Mouse (Mus musculus) forebrain, embryonic 12.5 days (tissue): ENCODE results near the gene Apol8. TPM values are rescaled to one million over a fixed set of nuclear protein-coding genes. Genes with fewer than 3 reads are reported as not detected.

Experiments
- ATAC-seq: fragments of 200-750 bp; cut with Nextera tagmentation; 2 replicates; pipeline ENCODE4 v1.8.0; 2017; ENCODE audit warnings: moderate TSS enrichment; ENCODE audit not compliant: low FRiP score
- H3K27ac ChIP-seq: fragments of 300-500 bp; sonication (generic); 2 replicates; pipeline ENCODE4 v1.5.1; 2016; ENCODE audit warnings: mild to moderate bottlenecking
- H3K27me3 ChIP-seq: fragments of 300-500 bp; sonication (generic); 2 replicates; pipeline ENCODE4 v1.6.1; 2016; ENCODE audit warnings: mild to moderate bottlenecking
- H3K36me3 ChIP-seq: fragments of 300-500 bp; sonication (generic); replicated peaks from 2 replicates; pipeline ENCODE4 v1.6.1; 2016; ENCODE audit warnings: mild to moderate bottlenecking
- H3K4me1 ChIP-seq: fragments of 300-500 bp; sonication (generic); 2 replicates; pipeline ENCODE4 v1.6.1; 2016
- H3K4me2 ChIP-seq: fragments of 300-500 bp; sonication (generic); 2 replicates; pipeline ENCODE4 v1.6.1; 2016; ENCODE audit warnings: mild to moderate bottlenecking, moderate library complexity
- H3K4me3 ChIP-seq: fragments of 300-500 bp; sonication (generic); replicated peaks from 2 replicates; pipeline ENCODE4 v1.5.1; 2016; ENCODE audit warnings: mild to moderate bottlenecking
- H3K9ac ChIP-seq: fragments of 300-500 bp; sonication (generic); 2 replicates; pipeline ENCODE4 v1.6.1; 2016; ENCODE audit warnings: mild to moderate bottlenecking
- H3K9me3 ChIP-seq: fragments of 300-500 bp; sonication (generic); 2 replicates; pipeline ENCODE4 v1.6.1; 2016
- WGBS: fragments of 180-500 bp; shearing (Covaris S2); methylation state at CpG from one replicate; pipeline ENCODE4 v1.1.7; 2016; 5-methylcytosine and 5-hydroxymethylcytosine counted together
- polyA plus RNA-seq: library from polyadenylated mRNA; unstranded; fragments of >200 nt; fragmentation: Nextera tagmentation; extraction: Ambion mirVana; gene quantifications from 2 replicates; pipeline ENCODE4 v1.2.1, GENCODE M21; 2016

Apol8 gene
- polyA plus RNA-seq, 1 experiment from 2014 or later: 0.46 TPM

- H3K36me3 ChIP-seq: peaks cover 59% of the 10 kb centered on the region
Measured at GRCm38 (mm10) chr15:77761561-77762380, 5.0 kb upstream of the Apol8 start.

GRCm38 (mm10) chr15:77761083-77761482 is 4.3 kb upstream of the Apol8 start:
- Histone ChIP-seq H3K9me3 (no peaks in the 10 kb centered on the region), H3K4me2 (no peak overlapping the region), H3K27ac (no peak overlapping the region), H3K4me3 (no peak overlapping the region), H3K4me1 (0 out of 2 replicates have a peak, but pooled peaks cover 3% of the 10 kb centered on the region), H3K27me3 (no peaks in the 10 kb centered on the region), H3K9ac (no peak overlapping the region), H3K36me3 (peaks cover 52% of the 10 kb centered on the region)
- no peak for ATAC-seq
- 96% methylated on average over 7 of the region's 7 CpGs for WGBS

More at GRCm38 (mm10) chr15:77761561-77762380, 5.0 kb upstream of the Apol8 start:
- WGBS: 79% methylated on average over 22 of the region's 22 CpGs
- Histone ChIP-seq H3K4me1 (0 out of 2 replicates have a peak, but pooled peaks cover 3% of the 10 kb centered on the region), H3K4me3 (no peak overlapping the region), H3K4me2 (no peak overlapping the region), H3K9ac (no peak overlapping the region), H3K27me3 (no peaks in the 10 kb centered on the region), H3K27ac (no peak overlapping the region), H3K9me3 (no peaks in the 10 kb centered on the region)
- ATAC-seq: no peak

GRCm38 (mm10) chr15:77760037-77760436 is 3.2 kb upstream of the Apol8 start:
- H3K4me3 ChIP-seq: no peak overlapping the region
- peaks cover 9% of the 10 kb centered on the region; the same call in 1 of the 2 replicates for H3K27me3 ChIP-seq
- no peak overlapping the region for H3K4me2 ChIP-seq
- no peak overlapping the region for H3K9ac ChIP-seq
- H3K27ac ChIP-seq: no peak overlapping the region
- no peak for ATAC-seq
- 0 out of 2 replicates have a peak, but pooled peaks cover 3% of the 10 kb centered on the region for H3K4me1 ChIP-seq
- 93% methylated on average over 15 of the region's 16 CpGs for WGBS
- no peaks in the 10 kb centered on the region for H3K9me3 ChIP-seq
- H3K36me3 ChIP-seq: peaks cover 42% of the 10 kb centered on the region

- WGBS: 81% methylated on average over 4 of the region's 4 CpGs
- H3K4me2 ChIP-seq: no peak overlapping the region
- H3K27me3 ChIP-seq: peaks cover 9% of the 10 kb centered on the region; the same call in 1 of the 2 replicates
Measured at GRCm38 (mm10) chr15:77757586-77758226, 903 bp upstream of the Apol8 start.

GRCm38 (mm10) chr15:77756081-77756480 is 722 bp downstream of the Apol8 start:
- 63% methylated on average over 2 of the region's 2 CpGs for WGBS
- Histone ChIP-seq H3K4me1 (0 out of 2 replicates have a peak, but pooled peaks cover 3% of the 10 kb centered on the region), H3K27me3 (peaks cover 9% of the 10 kb centered on the region; the same call in 1 of the 2 replicates), H3K9me3 (no peaks in the 10 kb centered on the region), H3K9ac (no peak overlapping the region), H3K4me3 (no peak overlapping the region), H3K27ac (no peak overlapping the region), H3K4me2 (no peak overlapping the region), H3K36me3 (peaks cover 4% of the 10 kb centered on the region)
- ATAC-seq: no peak

More at GRCm38 (mm10) chr15:77757586-77758226, 903 bp upstream of the Apol8 start:
- Histone ChIP-seq H3K27ac (no peak overlapping the region), H3K36me3 (peaks cover 19% of the 10 kb centered on the region), H3K9ac (no peak overlapping the region), H3K9me3 (no peaks in the 10 kb centered on the region), H3K4me3 (no peak overlapping the region), H3K4me1 (0 out of 2 replicates have a peak, but pooled peaks cover 3% of the 10 kb centered on the region)
- ATAC-seq: no peak

GRCm38 (mm10) chr15:77755132-77755531 is 1.7 kb downstream of the Apol8 start:
- Histone ChIP-seq H3K27me3 (peaks cover 9% of the 10 kb centered on the region; the same call in 1 of the 2 replicates), H3K9me3 (no peaks in the 10 kb centered on the region), H3K4me2 (no peak overlapping the region), H3K27ac (no peak overlapping the region), H3K4me1 (0 out of 2 replicates have a peak, but pooled peaks cover 3% of the 10 kb centered on the region), H3K9ac (no peak overlapping the region), H3K4me3 (no peak overlapping the region), H3K36me3 (no peaks in the 10 kb centered on the region)
- ATAC-seq: no peak
- WGBS: 0% methylated on average over 1 of the region's 2 CpGs

GRCm38 (mm10) chr15:77752443-77752842 is 4.4 kb downstream of the Apol8 start:
- ATAC-seq: no peak
- 0 out of 2 replicates have a peak, but pooled peaks cover 3% of the 10 kb centered on the region for H3K4me1 ChIP-seq

GRCm38 (mm10) chr15:77750461-77750860 is 6.3 kb downstream of the Apol8 start:
- WGBS: 31% methylated on average over 1 of the region's 1 CpGs
- no peak overlapping the region for H3K4me2 ChIP-seq
- no peak for ATAC-seq

More at GRCm38 (mm10) chr15:77752443-77752842, 4.4 kb downstream of the Apol8 start:
- Histone ChIP-seq H3K4me2 (no peak overlapping the region), H3K36me3 (no peaks in the 10 kb centered on the region), H3K27ac (no peak overlapping the region), H3K9me3 (no peaks in the 10 kb centered on the region), H3K4me3 (no peak overlapping the region), H3K9ac (no peak overlapping the region), H3K27me3 (peaks cover 9% of the 10 kb centered on the region; the same call in 1 of the 2 replicates)
- WGBS: 63% methylated on average over 11 of the region's 11 CpGs

GRCm38 (mm10) chr15:77749717-77750116 is 7.1 kb downstream of the Apol8 start:
- no peak overlapping the region for H3K27ac ChIP-seq
- no peaks in the 10 kb centered on the region for H3K4me1 ChIP-seq
- no peaks in the 10 kb centered on the region for H3K9me3 ChIP-seq
- no peak for ATAC-seq
- H3K4me3 ChIP-seq: no peak overlapping the region
- no peak overlapping the region for H3K9ac ChIP-seq
- H3K4me2 ChIP-seq: no peak overlapping the region
- no peaks in the 10 kb centered on the region for H3K36me3 ChIP-seq
- WGBS: 93% methylated on average over 10 of the region's 10 CpGs
- H3K27me3 ChIP-seq: no peaks in the 10 kb centered on the region

More at GRCm38 (mm10) chr15:77750461-77750860, 6.3 kb downstream of the Apol8 start:
- Histone ChIP-seq H3K27me3 (peaks cover 5% of the 10 kb centered on the region; the same call in 1 of the 2 replicates), H3K4me3 (no peak overlapping the region), H3K9ac (no peak overlapping the region), H3K36me3 (no peaks in the 10 kb centered on the region), H3K27ac (no peak overlapping the region), H3K9me3 (no peaks in the 10 kb centered on the region), H3K4me1 (no peaks in the 10 kb centered on the region)

- 94% methylated on average over 3 of the region's 3 CpGs for WGBS
Measured at GRCm38 (mm10) chr15:77748414-77748813, 8.4 kb downstream of the Apol8 start.

GRCm38 (mm10) chr15:77746326-77746725 is 10.5 kb downstream of the Apol8 start:
- Histone ChIP-seq H3K4me3 (no peak overlapping the region), H3K4me2 (no peak overlapping the region), H3K36me3 (no peaks in the 10 kb centered on the region), H3K4me1 (0 out of 2 replicates have a peak, but pooled peaks cover 4% of the 10 kb centered on the region), H3K9me3 (no peaks in the 10 kb centered on the region), H3K27ac (no peak overlapping the region), H3K9ac (no peak overlapping the region), H3K27me3 (no peaks in the 10 kb centered on the region)
- 77% methylated on average over 1 of the region's 1 CpGs for WGBS
- no peak for ATAC-seq

More at GRCm38 (mm10) chr15:77748414-77748813, 8.4 kb downstream of the Apol8 start:
- Histone ChIP-seq H3K4me3 (no peak overlapping the region), H3K4me2 (no peak overlapping the region), H3K4me1 (0 out of 2 replicates have a peak, but pooled peaks cover 4% of the 10 kb centered on the region), H3K36me3 (no peaks in the 10 kb centered on the region), H3K9ac (no peak overlapping the region), H3K27ac (no peak overlapping the region), H3K9me3 (no peaks in the 10 kb centered on the region), H3K27me3 (no peaks in the 10 kb centered on the region)
- ATAC-seq: no peak

GRCm38 (mm10) chr15:77745081-77745480 is 11.7 kb downstream of the Apol8 start:
- no peak overlapping the region for H3K4me3 ChIP-seq
- 0 out of 2 replicates have a peak, but pooled peaks cover 4% of the 10 kb centered on the region for H3K4me1 ChIP-seq
- H3K9me3 ChIP-seq: no peaks in the 10 kb centered on the region
- no peak overlapping the region for H3K9ac ChIP-seq
- no peaks in the 10 kb centered on the region for H3K36me3 ChIP-seq
- H3K4me2 ChIP-seq: no peak overlapping the region
- H3K27me3 ChIP-seq: no peaks in the 10 kb centered on the region
- ATAC-seq: no peak
- H3K27ac ChIP-seq: no peak overlapping the region
